9 mouse cellular contexts compared by ENCODE assay signal in the genomic region with DNA sequence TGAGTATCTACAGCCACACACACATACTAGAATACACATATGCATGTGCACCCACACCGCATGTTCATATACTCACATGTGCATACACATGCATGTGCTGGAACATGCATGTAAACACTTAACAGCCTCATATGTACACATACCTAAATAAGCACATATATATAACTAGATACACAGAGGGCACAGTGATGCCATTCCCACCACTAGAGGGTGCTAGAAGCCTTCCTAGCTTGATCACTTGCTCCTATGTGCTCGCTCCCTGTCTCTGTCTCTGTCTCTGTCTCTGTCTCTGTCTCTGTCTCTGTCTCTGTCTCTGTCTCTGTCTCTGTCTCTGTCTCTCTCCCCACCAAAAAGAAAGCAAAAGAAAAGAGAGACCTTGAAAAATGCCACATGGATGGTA. TPM values are rescaled to one million over a fixed set of nuclear protein-coding genes. Genes with fewer than 3 reads are reported as not detected.
DNase-seq lines count a peak whose midpoint lies in the region; ATAC-seq and TF ChIP-seq lines count a peak whose summit lies in the region.
"Had no signal": no experiment of that assay in that cellular context is flagged by ENCODE, and none has a peak within 500 bp of the region (broad histone marks: within the 10 kb centered on the region; RNA-seq: fewer than 3 reads in every experiment).

No protein-coding gene starts in this region.

- H3K9me3 ChIP-seq in intestine, postnatal 0 days (ENCODE audit: control insufficient read depth) = no peaks in the 10 kb centered on the region
- H3K9me3 ChIP-seq in intestine, embryonic 16.5 days (ENCODE audit: control insufficient read depth, low read length) = no peaks in the 10 kb centered on the region
- no peaks in the 10 kb centered on the region for H3K9me3 ChIP-seq in MEL (replicated peaks; ENCODE audit: insufficient read depth, low read length)
- H3K9me3 ChIP-seq in liver, postnatal 0 days (ENCODE audit: low read length) = no peaks in the 10 kb centered on the region

- 68% methylated on average over 2 of the region's 2 CpGs for WGBS in intestine, postnatal 0 days
- 73% methylated on average over 2 of the region's 2 CpGs for WGBS in intestine, embryonic 16.5 days
- WGBS in liver, postnatal 0 days (ENCODE audit: insufficient replicate concordance) = 58% methylated on average over 2 of the region's 2 CpGs

- DNase-seq in MEL (ENCODE audit: low read depth, low spot score) = peak; percentile 48
- peak; percentile 43 for DNase-seq in c-Kit-positive CD71-positive TER-119-negative erythroid progenitor cells, embryonic 14.5 days (ENCODE audit: low read depth)
- DNase-seq in kidney, adult 9 months = peak; percentile 67
- peak; percentile 56 for DNase-seq in liver, postnatal 0 days
- peak; percentile 38 for DNase-seq in skeletal muscle tissue, adult 2 months (ENCODE audit: low read depth, low spot score)
- DNase-seq in urinary bladder, adult 18-20 months (ENCODE audit: low spot score in 2 of 2) = no peak

- ATAC-seq in intestine, postnatal 0 days = no peak
- no peak for ATAC-seq in intestine, embryonic 16.5 days
- ATAC-seq in liver, postnatal 0 days = no peak

- H3K4me2 ChIP-seq in intestine, postnatal 0 days (replicated peaks; ENCODE audit: low read depth) = no peak overlapping the region
- no peak overlapping the region for H3K4me2 ChIP-seq in intestine, embryonic 16.5 days (ENCODE audit: low read depth, low read length)
- H3K4me2 ChIP-seq in liver, postnatal 0 days (ENCODE audit: low read depth, low read length) = no peak overlapping the region

- no peak overlapping the region for H3K27ac ChIP-seq in intestine, postnatal 0 days (ENCODE audit: low read depth, low read length)
- H3K27ac ChIP-seq in intestine, embryonic 16.5 days (ENCODE audit: low read length) = no peak overlapping the region
- H3K27ac ChIP-seq in MEL (ENCODE audit: control insufficient read depth, low read depth, low read length) = no peak overlapping the region
- H3K27ac ChIP-seq in liver, postnatal 0 days (ENCODE audit: low read depth) = no peak overlapping the region

- no peak for TF ChIP-seq POLR2A in MEL (IDR thresholded peaks at IDR 0.05; ENCODE audit: control insufficient read depth in 1 of 2, insufficient read depth in 1 of 2, low read depth in 1 of 2, low read length in 2 of 2, poor library complexity in 1 of 2)

- H3K4me3 ChIP-seq in intestine, postnatal 0 days (ENCODE audit: low read depth, low read length) = no peak overlapping the region
- no peak overlapping the region for H3K4me3 ChIP-seq in intestine, embryonic 16.5 days (ENCODE audit: low read length)
- no peak overlapping the region for H3K4me3 ChIP-seq in MEL (ENCODE audit: control insufficient read depth in 1 of 2, insufficient read depth in 1 of 2, low read depth in 2 of 2, low read length in 2 of 2)
- H3K4me3 ChIP-seq in liver, postnatal 0 days (ENCODE audit: low read depth, low read length) = no peak overlapping the region
- H3K4me3 ChIP-seq: megakaryocyte, embryonic 14.5 days had no signal

- TF ChIP-seq EP300 in MEL (IDR thresholded peaks at IDR 0.05; ENCODE audit: low read depth in 1 of 2, low read length in 2 of 2) = no peak
- no peak for TF ChIP-seq EP300 in liver, postnatal 0 days (IDR thresholded peaks at IDR 0.05; ENCODE audit: low read depth)

- TF ChIP-seq RAD21 in MEL (IDR thresholded peaks at IDR 0.05; ENCODE audit: low read depth, low read length) = peak; percentile 60

- no peak overlapping the region for H3K9ac ChIP-seq in intestine, postnatal 0 days (ENCODE audit: low read depth, low read length)
- H3K9ac ChIP-seq in intestine, embryonic 16.5 days (ENCODE audit: low read depth, low read length) = no peak overlapping the region
- H3K9ac ChIP-seq in MEL (ENCODE audit: control insufficient read depth, low read depth, low read length, poor library complexity, severe bottlenecking) = no peak overlapping the region
- no peak overlapping the region for H3K9ac ChIP-seq in liver, postnatal 0 days (replicated peaks)

- H3K36me3 ChIP-seq in intestine, postnatal 0 days (ENCODE audit: control insufficient read depth, insufficient read depth) = no peaks in the 10 kb centered on the region
- H3K36me3 ChIP-seq in intestine, embryonic 16.5 days (ENCODE audit: control insufficient read depth, insufficient read depth, low read length) = no peaks in the 10 kb centered on the region
- no peaks in the 10 kb centered on the region for H3K36me3 ChIP-seq in MEL (ENCODE audit: control insufficient read depth in 1 of 2, insufficient read depth in 2 of 2, low read length in 2 of 2)
- no peaks in the 10 kb centered on the region for H3K36me3 ChIP-seq in liver, postnatal 0 days (replicated peaks; ENCODE audit: insufficient read depth, low read length)

- TF ChIP-seq CTCF in intestine, postnatal 0 days (IDR thresholded peaks at IDR 0.05; ENCODE audit: low read depth) = peak; percentile 88
- peak; percentile 47 to 57 (median 56) for TF ChIP-seq CTCF in MEL (IDR thresholded peaks at IDR 0.05 in 2 of 3, conservative IDR thresholded peaks at IDR 0.05 in 1 of 3; ENCODE audit: control insufficient read depth in 1 of 3, insufficient read depth in 1 of 3, low read depth in 2 of 3, low read length in 3 of 3, poor library complexity in 1 of 3, severe bottlenecking in 1 of 3)
- peak; percentile 85 for TF ChIP-seq CTCF in liver, postnatal 0 days (IDR thresholded peaks at IDR 0.05; ENCODE audit: low read depth)

- H3K79me2 ChIP-seq in MEL (ENCODE audit: control insufficient read depth, insufficient read depth, low read length, poor library complexity) = no peaks in the 10 kb centered on the region

- no peaks in the 10 kb centered on the region for H3K27me3 ChIP-seq in intestine, postnatal 0 days (replicated peaks; ENCODE audit: control insufficient read depth, insufficient read depth, low read length)
- no peaks in the 10 kb centered on the region for H3K27me3 ChIP-seq in intestine, embryonic 16.5 days (replicated peaks; ENCODE audit: control insufficient read depth, insufficient read depth, low read length)
- no peaks in the 10 kb centered on the region for H3K27me3 ChIP-seq in MEL (ENCODE audit: control insufficient read depth in 1 of 2, insufficient read depth in 2 of 2, low read length in 2 of 2)
- no peaks in the 10 kb centered on the region for H3K27me3 ChIP-seq in liver, postnatal 0 days (ENCODE audit: insufficient read depth, low read length)

- H3K4me1 ChIP-seq in intestine, postnatal 0 days (replicated peaks; ENCODE audit: control insufficient read depth, insufficient read depth, low read length) = no peaks in the 10 kb centered on the region
- H3K4me1 ChIP-seq in intestine, embryonic 16.5 days (ENCODE audit: control insufficient read depth, insufficient read depth, low read length) = peaks cover 23% of the 10 kb centered on the region
- no peaks in the 10 kb centered on the region for H3K4me1 ChIP-seq in MEL (ENCODE audit: control insufficient read depth in 1 of 2, insufficient read depth in 2 of 2, low read length in 2 of 2)
- H3K4me1 ChIP-seq in liver, postnatal 0 days (ENCODE audit: insufficient read depth) = peaks cover 3% of the 10 kb centered on the region; the same call in 1 of the 2 replicates

TF ChIP-seq in MEL, 35 proteins besides CTCF, POLR2A, EP300 and RAD21:
- TF ChIP-seq ZC3H11A (IDR thresholded peaks at IDR 0.05; ENCODE audit: low read depth, low read length) (peak; percentile 26; the same call in 1 of the 2 replicates), JUND (IDR thresholded peaks at IDR 0.05; ENCODE audit: low read depth, low read length) (no peak), USF1 (IDR thresholded peaks at IDR 0.05; ENCODE audit: low read depth, low read length) (no peak), ELF1 (IDR thresholded peaks at IDR 0.05; ENCODE audit: low read depth, low read length) (no peak), UBTF (IDR thresholded peaks at IDR 0.05; ENCODE audit: borderline replicate concordance, insufficient read depth, low read depth, low read length) (no peak), CHD2 (IDR thresholded peaks at IDR 0.05; ENCODE audit: low read length) (no peak), BHLHE40 (IDR thresholded peaks at IDR 0.05; ENCODE audit: borderline replicate concordance, low read depth, low read length) (no peak), MAX (IDR thresholded peaks at IDR 0.05; ENCODE audit: low read length) (no peak), GATA1 (IDR thresholded peaks at IDR 0.05; ENCODE audit: low read depth, low read length) (no peak), SMC3 (IDR thresholded peaks at IDR 0.05; ENCODE audit: low read depth, low read length) (peak; percentile 48)

RNA-seq across cellular contexts. Expression of gene Gna12, which starts 38.8 kb away (rescaled TPM):
- 13.8 and 14.4 TPM in 2 replicates for polyA plus RNA-seq in intestine, postnatal 0 days (2015; fragmentation: Nextera tagmentation; extraction: Ambion mirVana)
- 5.2 and 5.4 TPM in 2 replicates for polyA plus RNA-seq in intestine, embryonic 16.5 days (2015; fragmentation: Nextera tagmentation; extraction: Ambion mirVana)
- total RNA-seq in MEL (2012; rRNA removed) = 36.7 and 46.0 TPM in 2 replicates
- polyA plus RNA-seq in MEL (2012; ENCODE audit: insufficient read depth in 1 of 2, insufficient read length in 2 of 2, low read depth in 1 of 2, low replicate concordance in 2 of 2, missing spikeins in 1 of 2) = 10 to 100 TPM in 1 of 2 experiments, not detected in 1; 55.2 TPM
- 12.7 and 14.5 TPM in 2 replicates for polyA plus RNA-seq in liver, postnatal 0 days (2015; fragmentation: Nextera tagmentation; extraction: Ambion mirVana)

Comparison
In these comparisons a context has a peak if more than half of its experiments do, and no peak if none do; other contexts are left out.
1. DNase-seq: peak in MEL (single experiment), c-Kit-positive CD71-positive TER-119-negative erythroid progenitor cells, embryonic 14.5 days (single experiment), kidney, adult 9 months (single experiment), liver, postnatal 0 days (single experiment) and skeletal muscle tissue, adult 2 months (single experiment); none in urinary bladder, adult 18-20 months (0 of 2).
2. Peak in every context shown above with its lines, with median percentiles within 50 percentile points of each other: CTCF ChIP-seq.